Mouse (Mus musculus) midbrain, embryonic 16.5 days (tissue): Measurements from ENCODE around the gene Prrxl1. TPM values are rescaled to one million over a fixed set of nuclear protein-coding genes. Genes with fewer than 3 reads are reported as not detected.

Source experiments
- ATAC-seq: fragments of 200-750 bp; cut with Nextera tagmentation; 2 replicates; pipeline ENCODE4 v1.8.0; 2017; ENCODE audit warnings: moderate TSS enrichment
- H3K27ac ChIP-seq: fragments of 300-500 bp; sonication (generic); 2 replicates; pipeline ENCODE4 v1.5.1; 2014; ENCODE audit warnings: mild to moderate bottlenecking, low read length, mixed read lengths
- H3K27me3 ChIP-seq: fragments of 300-500 bp; sonication (generic); 2 replicates; pipeline ENCODE4 v1.6.1; 2014; ENCODE audit warnings: low read depth, low read length, mixed read lengths; ENCODE audit not compliant: control insufficient read depth, insufficient read depth
- H3K36me3 ChIP-seq: fragments of 300-500 bp; sonication (generic); 2 replicates; pipeline ENCODE4 v1.6.1; 2014; ENCODE audit warnings: mild to moderate bottlenecking, low read length, moderate library complexity, mixed read lengths; ENCODE audit not compliant: control insufficient read depth, insufficient read depth
- H3K4me1 ChIP-seq: fragments of 300-500 bp; sonication (generic); 2 replicates; pipeline ENCODE4 v1.6.1; 2014; ENCODE audit warnings: mild to moderate bottlenecking, low read length, mixed read lengths; ENCODE audit not compliant: control insufficient read depth, insufficient read depth
- H3K4me2 ChIP-seq: fragments of 300-500 bp; sonication (generic); 2 replicates; pipeline ENCODE4 v1.6.1; 2014; ENCODE audit warnings: mild to moderate bottlenecking, low read length, mixed read lengths
- H3K4me3 ChIP-seq: fragments of 300-500 bp; sonication (generic); 2 replicates; pipeline ENCODE4 v1.5.1; 2014; ENCODE audit warnings: low read depth, mild to moderate bottlenecking, low read length, moderate library complexity, mixed read lengths
- H3K9ac ChIP-seq: fragments of 300-500 bp; sonication (generic); 2 replicates; pipeline ENCODE4 v1.6.1; 2014; ENCODE audit warnings: low read depth, low read length, mixed read lengths
- H3K9me3 ChIP-seq: fragments of 300-500 bp; sonication (generic); replicated peaks from 2 replicates; pipeline ENCODE4 v1.6.1; 2014; ENCODE audit warnings: mild to moderate bottlenecking, low read length, mixed read lengths; ENCODE audit not compliant: control insufficient read depth, poor library complexity, severe bottlenecking
- whole genome bisulfite sequencing: fragments of 180-500 bp; shearing (Covaris S2); extraction: QIAGEN DNeasy Blood & Tissue Kit; methylation state at CpG from one replicate; pipeline ENCODE4 v1.1.7; 2014; 5-methylcytosine and 5-hydroxymethylcytosine counted together
- polyA plus RNA-seq: library from polyadenylated mRNA; unstranded; fragments of >200 nt; fragmentation: Nextera tagmentation; extraction: Ambion mirVana; gene quantifications from 2 replicates; pipeline ENCODE4 v1.2.1, GENCODE M21; 2015

The Prrxl1 gene
- polyA plus RNA-seq, 1 experiment from 2014 or later, result 2.0 TPM

GRCm38 (mm10) chr14:32587013-32587784 lies 12.0 kb upstream of the Prrxl1 start:
- 13% methylated on average over 10 of the region's 10 CpGs for WGBS
- no peak overlapping the region for H3K4me3 ChIP-seq
- H3K4me2 ChIP-seq, result no peak overlapping the region
- H3K27me3 ChIP-seq, result peaks cover 3% of the 10 kb centered on the region
- no peaks in the 10 kb centered on the region; the same call in 1 of the 2 replicates for H3K9me3 ChIP-seq
- H3K36me3 ChIP-seq, result no peaks in the 10 kb centered on the region
- no peaks in the 10 kb centered on the region for H3K4me1 ChIP-seq
- H3K27ac ChIP-seq, result no peak overlapping the region
- peak; percentile 62 for ATAC-seq
- H3K9ac ChIP-seq, result no peak overlapping the region

- ATAC-seq, result no peak
- Histone ChIP-seq H3K4me2 (no peak overlapping the region), H3K4me1 (no peaks in the 10 kb centered on the region), H3K36me3 (no peaks in the 10 kb centered on the region), H3K9ac (no peak overlapping the region), H3K27ac (no peak overlapping the region), H3K27me3 (peaks cover 19% of the 10 kb centered on the region), H3K9me3 (no peaks in the 10 kb centered on the region), H3K4me3 (no peak overlapping the region)
- WGBS, result 68% methylated on average over 3 of the region's 3 CpGs
Observed at GRCm38 (mm10) chr14:32590377-32590776, 8.8 kb upstream of the Prrxl1 start.

- Histone ChIP-seq H3K4me3 (peak overlapping the region; percentile 30), H3K36me3 (no peaks in the 10 kb centered on the region), H3K4me2 (peak overlapping the region; percentile 56), H3K4me1 (peaks cover 26% of the 10 kb centered on the region), H3K27me3 (peaks cover 50% of the 10 kb centered on the region), H3K27ac (no peak overlapping the region), H3K9me3 (no peaks in the 10 kb centered on the region), H3K9ac (peak overlapping the region; percentile 40; the same call in 1 of the 2 replicates)
- ATAC-seq, result peak; percentile 36
- WGBS, result under 1% methylated on average over 69 of the region's 78 CpGs
Observed at GRCm38 (mm10) chr14:32597232-32598231, 1.7 kb upstream of the Prrxl1 start.

GRCm38 (mm10) chr14:32598437-32599219 lies 579 bp upstream of the Prrxl1 start:
- H3K36me3 ChIP-seq, result no peaks in the 10 kb centered on the region
- peak overlapping the region; percentile 37 for H3K4me3 ChIP-seq
- 4% methylated on average over 23 of the region's 23 CpGs for WGBS
- no peaks in the 10 kb centered on the region for H3K9me3 ChIP-seq
- peak overlapping the region; percentile 63 for H3K4me2 ChIP-seq
- no peak overlapping the region for H3K9ac ChIP-seq
- ATAC-seq, result no peak
- H3K27me3 ChIP-seq, result peaks cover 52% of the 10 kb centered on the region
- no peak overlapping the region for H3K27ac ChIP-seq
- peaks cover 26% of the 10 kb centered on the region for H3K4me1 ChIP-seq

GRCm38 (mm10) chr14:32600110-32600509 lies 903 bp downstream of the Prrxl1 start:
- H3K4me3 ChIP-seq, result peak overlapping the region; percentile 37; the same call in 1 of the 2 replicates
- 3% methylated on average over 16 of the region's 16 CpGs for WGBS

GRCm38 (mm10) chr14:32605508-32605907 lies 6.3 kb downstream of the Prrxl1 start:
- Histone ChIP-seq H3K27me3 (peaks cover 14% of the 10 kb centered on the region), H3K9ac (no peak overlapping the region), H3K27ac (no peak overlapping the region), H3K4me3 (no peak overlapping the region), H3K4me2 (peak overlapping the region; percentile 18; the same call in 1 of the 2 replicates), H3K36me3 (no peaks in the 10 kb centered on the region), H3K4me1 (no peaks in the 10 kb centered on the region), H3K9me3 (no peaks in the 10 kb centered on the region)
- 36% methylated on average over 15 of the region's 15 CpGs for WGBS
- ATAC-seq, result no peak; the same call in 1 of the 2 replicates

More at GRCm38 (mm10) chr14:32600110-32600509, 903 bp downstream of the Prrxl1 start:
- Histone ChIP-seq H3K27me3 (peaks cover 38% of the 10 kb centered on the region), H3K4me1 (peaks cover 26% of the 10 kb centered on the region), H3K9me3 (no peaks in the 10 kb centered on the region), H3K27ac (no peak overlapping the region), H3K36me3 (no peaks in the 10 kb centered on the region), H3K4me2 (peak overlapping the region; percentile 63; the same call in 1 of the 2 replicates), H3K9ac (no peak overlapping the region)
- ATAC-seq, result peak; percentile 30; the same call in 1 of the 2 replicates

GRCm38 (mm10) chr14:32606316-32606715 lies 7.1 kb downstream of the Prrxl1 start:
- H3K9ac ChIP-seq, result no peak overlapping the region
- ATAC-seq, result no peak
- H3K9me3 ChIP-seq, result no peaks in the 10 kb centered on the region
- no peaks in the 10 kb centered on the region for H3K4me1 ChIP-seq
- H3K4me3 ChIP-seq, result no peak overlapping the region
- no peak overlapping the region for H3K4me2 ChIP-seq
- no peaks in the 10 kb centered on the region for H3K36me3 ChIP-seq
- no peak overlapping the region for H3K27ac ChIP-seq
- WGBS, result 41% methylated on average over 8 of the region's 8 CpGs
- peaks cover 8% of the 10 kb centered on the region for H3K27me3 ChIP-seq

- Histone ChIP-seq H3K4me2 (no peak overlapping the region), H3K9me3 (no peaks in the 10 kb centered on the region), H3K9ac (no peak overlapping the region), H3K36me3 (no peaks in the 10 kb centered on the region), H3K4me3 (no peak overlapping the region), H3K27ac (no peak overlapping the region), H3K4me1 (no peaks in the 10 kb centered on the region), H3K27me3 (no peaks in the 10 kb centered on the region; the same call in 1 of the 2 replicates)
- no peak for ATAC-seq
- 27% methylated on average over 3 of the region's 3 CpGs for WGBS
Observed at GRCm38 (mm10) chr14:32609392-32609791, 10.2 kb downstream of the Prrxl1 start.
